Mouse (Mus musculus) testis, adult 2 months (tissue): ENCODE measurements around the gene Repin1. TPM values are rescaled to one million over a fixed set of nuclear protein-coding genes. Genes with fewer than 3 reads are reported as not detected.

Experiments
- H3K27ac ChIP-seq: fragments of 200-500 bp; 2 replicates; pipeline ENCODE4 v1.5.1; 2012; ENCODE audit warnings: low read depth, low read length; ENCODE audit not compliant: control insufficient read depth, insufficient read depth
- H3K27me3 ChIP-seq: fragments of 200-500 bp; 2 replicates; pipeline ENCODE4 v1.6.1; 2012; ENCODE audit warnings: mild to moderate bottlenecking, low read length, moderate library complexity; ENCODE audit not compliant: control insufficient read depth, insufficient read depth
- H3K36me3 ChIP-seq: fragments of 200-500 bp; 2 replicates; pipeline ENCODE4 v1.6.1; 2012; ENCODE audit warnings: mild to moderate bottlenecking, low read length; ENCODE audit not compliant: control insufficient read depth, insufficient read depth
- H3K4me1 ChIP-seq: fragments of 200-500 bp; 2 replicates; pipeline ENCODE4 v1.6.1; 2012; ENCODE audit warnings: low read length; ENCODE audit not compliant: control insufficient read depth, insufficient read depth
- H3K4me3 ChIP-seq: fragments of 200-500 bp; 2 replicates; pipeline ENCODE4 v1.5.1; 2012; ENCODE audit warnings: low read depth, mild to moderate bottlenecking, low read length, moderate library complexity, mixed read lengths; ENCODE audit not compliant: control insufficient read depth
- CTCF ChIP-seq: fragments of 200-500 bp; IDR thresholded peaks from 2 replicates; pipeline ENCODE4 v1.5.1; 2012; ENCODE audit warnings: low read depth, mild to moderate bottlenecking, inconsistent platforms, low read length, moderate library complexity; ENCODE audit not compliant: control insufficient read depth, insufficient read depth, insufficient replicate concordance
- POLR2A ChIP-seq: fragments of 200-500 bp; IDR thresholded peaks from 2 replicates; pipeline ENCODE4 v1.6.1; 2012; ENCODE audit warnings: low read depth, mild to moderate bottlenecking, inconsistent platforms, low read length, moderate library complexity; ENCODE audit not compliant: control insufficient read depth
- polyA plus RNA-seq: library from polyadenylated mRNA; depleted of rRNA; stranded (reverse); fragments of >200 nt; gene quantifications from 2 replicates; pipeline ENCODE4 v1.2.3, GENCODE M21; 2012

Repin1 gene
- polyA plus RNA-seq, 1 experiment: 17.8 TPM

DNA sequence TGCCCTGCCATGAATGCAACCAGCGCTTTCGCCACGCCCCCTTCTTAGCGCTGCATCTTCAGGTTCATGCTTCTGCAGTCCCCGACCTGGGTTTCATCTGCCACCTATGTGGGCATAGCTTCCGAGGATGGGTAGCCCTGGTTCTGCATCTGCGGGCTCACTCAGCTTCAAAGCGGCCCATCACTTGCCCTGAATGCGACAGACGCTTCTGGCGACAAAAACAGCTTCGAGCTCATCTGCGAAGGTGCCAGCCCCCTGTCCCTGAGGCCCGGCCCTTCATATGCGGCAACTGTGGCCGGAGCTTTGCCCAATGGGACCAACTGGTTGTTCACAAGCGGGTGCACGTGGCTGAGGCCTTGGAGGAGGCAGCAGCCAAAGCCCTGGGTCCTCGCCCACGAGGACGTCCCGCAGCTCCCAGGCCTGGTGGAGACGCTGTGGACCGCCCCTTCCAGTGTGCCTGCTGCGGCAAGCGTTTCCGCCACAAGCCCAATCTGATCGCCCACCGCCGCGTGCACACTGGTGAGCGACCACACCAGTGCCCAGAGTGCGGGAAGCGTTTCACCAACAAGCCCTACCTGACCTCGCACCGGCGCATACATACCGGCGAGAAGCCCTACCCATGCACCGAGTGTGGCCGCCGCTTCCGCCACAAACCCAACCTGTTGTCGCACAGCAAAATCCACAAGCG is 3.0 kb downstream of the Repin1 start:
- Histone ChIP-seq H3K4me1 (peaks cover 29% of the 10 kb centered on the region), H3K36me3 (no peaks in the 10 kb centered on the region), H3K27ac (no peak overlapping the region), H3K27me3 (no peaks in the 10 kb centered on the region), H3K4me3 (peak overlapping the region; percentile 53)
- TF ChIP-seq CTCF: no peak
- TF ChIP-seq POLR2A: no peak

DNA sequence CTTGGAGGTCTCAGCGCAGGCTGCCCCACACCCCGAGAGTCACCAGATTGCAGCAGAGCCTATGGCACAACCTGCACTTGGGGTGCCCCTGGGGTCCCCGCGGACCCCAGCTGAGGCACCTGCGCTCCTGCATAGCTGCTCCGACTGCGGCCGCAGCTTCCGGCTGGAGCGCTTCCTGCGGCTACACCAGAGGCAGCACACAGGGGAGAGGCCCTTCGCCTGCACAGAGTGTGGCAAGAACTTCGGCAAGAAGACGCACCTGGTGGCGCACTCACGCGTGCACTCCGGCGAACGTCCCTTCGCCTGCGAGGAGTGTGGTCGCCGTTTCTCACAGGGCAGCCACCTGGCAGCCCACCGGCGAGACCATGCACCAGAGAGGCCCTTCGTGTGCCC is 3.5 kb downstream of the Repin1 start:
- H3K27ac ChIP-seq: no peak overlapping the region
- H3K4me1 ChIP-seq: peaks cover 31% of the 10 kb centered on the region
- H3K36me3 ChIP-seq: no peaks in the 10 kb centered on the region
- TF ChIP-seq POLR2A (no peak), CTCF (no peak)
- H3K4me3 ChIP-seq: peak overlapping the region; percentile 53
- H3K27me3 ChIP-seq: no peaks in the 10 kb centered on the region

DNA sequence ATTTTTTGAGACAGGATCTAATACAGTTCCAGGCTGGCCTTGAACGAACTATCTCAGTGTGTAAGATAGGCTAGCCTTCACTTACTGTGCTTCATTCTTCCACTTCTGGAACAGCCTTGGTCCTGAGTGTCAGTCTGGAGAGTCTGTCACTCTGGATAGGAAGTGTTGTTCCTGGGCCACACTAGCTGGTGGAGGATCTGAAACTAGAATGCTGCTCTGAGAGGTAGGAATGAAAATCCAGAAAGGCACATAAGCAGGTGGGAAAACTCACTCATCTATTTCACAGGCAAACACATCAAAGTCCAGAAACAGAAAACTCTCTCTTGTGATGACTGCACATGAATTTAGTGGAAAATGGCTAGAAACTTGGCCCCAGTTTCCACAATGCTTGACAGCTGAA is 6.9 kb downstream of the Repin1 start:
- no peaks in the 10 kb centered on the region for H3K27me3 ChIP-seq
- H3K36me3 ChIP-seq: no peaks in the 10 kb centered on the region
- no peak overlapping the region for H3K4me3 ChIP-seq
- TF ChIP-seq CTCF (no peak), POLR2A (no peak)
- H3K27ac ChIP-seq: no peak overlapping the region
- peaks cover 19% of the 10 kb centered on the region for H3K4me1 ChIP-seq

DNA sequence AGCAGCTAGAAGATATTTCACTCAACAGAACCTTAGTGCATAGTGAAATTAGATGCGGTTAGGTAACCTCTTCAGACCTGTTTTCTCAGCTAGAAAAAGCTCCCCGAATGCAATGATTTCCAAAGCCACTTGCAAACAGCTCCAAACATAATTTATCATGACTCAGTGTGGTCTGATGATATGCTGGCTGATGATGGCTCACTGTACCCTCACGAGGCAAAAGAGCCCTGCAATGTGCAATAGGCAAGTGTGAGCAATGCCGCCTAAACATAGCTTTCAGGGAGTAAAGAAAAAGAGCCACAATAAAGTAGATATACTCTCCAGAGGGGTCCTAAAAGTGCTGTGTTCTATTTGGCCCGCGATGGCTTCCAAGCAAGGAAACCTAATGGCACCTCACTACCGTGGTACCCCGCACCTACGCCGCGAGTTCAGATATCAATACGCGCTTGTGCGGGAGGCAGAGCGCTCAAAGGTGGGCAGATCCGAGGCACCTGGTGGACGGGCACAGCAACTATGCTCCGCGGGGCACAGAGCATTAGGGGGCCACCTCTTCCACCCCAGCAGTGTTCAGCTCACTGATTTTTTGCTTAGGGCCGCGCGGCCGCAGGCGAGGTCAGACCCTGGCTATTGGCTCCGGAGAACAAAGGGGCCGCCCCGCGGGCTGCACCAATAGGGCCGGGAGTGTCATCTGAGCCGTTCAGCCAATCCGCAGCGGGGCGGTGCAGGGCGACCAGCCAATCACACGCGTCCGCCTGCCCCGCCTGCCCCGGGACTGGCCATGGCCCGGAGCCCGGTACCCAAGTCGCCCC is 7.8 kb downstream of the Repin1 start, which contains the start of gene Zfp775:
TSS of gene Zfp775 (plus strand) at position 793 of the 809 bp plus-strand sequence.
- peak within 1 kb of the TSS; percentile 70 for H3K27ac ChIP-seq

DNA sequence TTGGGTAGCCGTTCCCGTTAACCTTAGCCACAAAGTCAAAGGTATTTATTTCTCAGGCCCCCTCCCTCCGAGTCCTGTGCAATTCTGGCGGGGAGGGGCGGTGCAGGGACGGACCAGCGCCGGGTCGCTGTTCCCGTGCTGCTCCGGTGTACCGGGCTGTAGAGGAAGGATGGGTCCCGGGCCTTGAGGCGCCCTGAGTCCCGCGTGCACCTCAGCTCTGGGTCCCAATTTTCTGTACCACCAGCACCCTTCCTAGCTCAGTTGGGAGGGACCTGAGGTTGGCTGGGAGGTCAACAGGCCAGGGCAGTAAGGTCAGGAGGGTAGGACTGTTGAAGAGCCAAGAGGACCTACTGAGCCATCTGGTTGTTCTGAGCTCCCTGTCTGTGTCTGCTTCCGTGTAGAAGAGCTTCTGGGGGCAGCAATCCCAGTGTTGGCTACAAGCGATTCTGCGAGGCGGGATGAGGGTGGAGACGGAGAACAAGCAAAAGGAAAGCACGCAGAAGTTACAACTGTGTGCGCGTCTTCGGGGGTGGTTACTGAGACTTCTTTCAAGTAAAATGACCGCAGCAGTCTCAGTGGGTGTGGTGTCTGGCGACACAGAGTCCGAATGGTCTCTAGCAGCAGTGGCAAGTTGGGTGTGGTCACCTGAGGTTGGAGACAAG is 8.5 kb downstream of the Repin1 start:
- no peak for TF ChIP-seq POLR2A
- TF ChIP-seq CTCF: no peak
- H3K27me3 ChIP-seq: no peaks in the 10 kb centered on the region
- peaks cover 10% of the 10 kb centered on the region for H3K4me1 ChIP-seq
- peak overlapping the region; percentile 70 for H3K27ac ChIP-seq
- H3K4me3 ChIP-seq: peak overlapping the region; percentile 77
- H3K36me3 ChIP-seq: no peaks in the 10 kb centered on the region

More for the DNA sequence above, 7.8 kb downstream of the Repin1 start, which contains the start of gene Zfp775:
- peak within 1 kb of the TSS; percentile 77 for H3K4me3 ChIP-seq
- peaks cover 16% of the 10 kb centered on the region for H3K4me1 ChIP-seq
- H3K27me3 ChIP-seq: no peaks in the 10 kb centered on the region
- no peaks in the 10 kb centered on the region for H3K36me3 ChIP-seq
- no peak for TF ChIP-seq CTCF
- peak; percentile 35 for TF ChIP-seq POLR2A

DNA sequence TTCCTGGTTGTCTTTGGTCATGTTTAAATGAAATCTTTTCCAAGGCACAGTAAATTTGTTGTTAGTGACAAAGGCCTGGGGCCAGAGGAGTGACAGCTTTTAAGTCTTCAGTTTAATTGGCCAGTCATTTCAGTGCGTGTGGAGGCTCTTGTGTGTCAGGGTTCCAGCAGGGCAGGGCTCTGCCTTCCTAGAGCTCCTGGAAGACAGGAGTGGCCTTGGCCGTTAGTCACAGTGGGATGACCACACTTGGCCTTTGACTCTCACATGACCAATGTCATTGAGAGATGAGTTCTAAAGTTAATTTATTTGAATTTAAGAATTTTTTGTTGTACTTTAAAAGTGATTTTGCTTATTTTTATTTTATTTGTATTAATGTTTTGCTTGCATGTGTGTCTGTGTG is 14.4 kb downstream of the Repin1 start:
- no peak for TF ChIP-seq POLR2A
- no peak for TF ChIP-seq CTCF
- no peaks in the 10 kb centered on the region for H3K27me3 ChIP-seq

DNA sequence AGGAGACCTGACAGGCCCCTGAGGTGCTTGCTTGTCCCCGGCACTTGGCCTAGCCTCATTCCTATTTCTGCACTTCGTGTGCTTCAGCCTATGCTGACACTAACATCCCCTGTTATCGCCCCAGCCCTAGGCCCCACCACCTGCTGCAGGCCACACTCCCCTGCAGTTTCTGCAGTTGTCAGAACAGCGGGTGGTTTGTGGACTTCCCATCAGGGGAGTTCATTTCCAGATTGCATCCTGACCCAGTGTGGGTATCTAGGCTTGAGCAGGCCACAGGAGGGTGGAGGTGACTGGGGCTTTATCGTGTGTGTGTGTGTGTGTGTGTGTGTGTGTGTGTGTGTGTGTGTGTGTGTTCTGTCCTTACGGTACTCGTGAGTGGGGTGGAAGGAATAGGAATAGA is 15.8 kb downstream of the Repin1 start:
- H3K27ac ChIP-seq: no peak overlapping the region
- H3K36me3 ChIP-seq: no peaks in the 10 kb centered on the region
- TF ChIP-seq POLR2A (no peak), CTCF (no peak)
- no peaks in the 10 kb centered on the region for H3K4me1 ChIP-seq
- H3K27me3 ChIP-seq: no peaks in the 10 kb centered on the region
- no peak overlapping the region for H3K4me3 ChIP-seq

More for the DNA sequence above, 14.4 kb downstream of the Repin1 start:
- no peak overlapping the region for H3K27ac ChIP-seq
- no peak overlapping the region for H3K4me3 ChIP-seq
- H3K36me3 ChIP-seq: no peaks in the 10 kb centered on the region
- no peaks in the 10 kb centered on the region for H3K4me1 ChIP-seq
